Mouse (Mus musculus) cerebellum, adult 2 months (tissue): Measurements from ENCODE around the gene Dna2.

Source experiments
- CTCF ChIP-seq: fragments of 200-500 bp; IDR thresholded peaks from 2 replicates; pipeline ENCODE4 v1.5.1; 2011; ENCODE audit warnings: low read depth, mild to moderate bottlenecking, control low read depth, low read length, moderate library complexity, borderline replicate concordance; ENCODE audit not compliant: insufficient read depth
- POLR2A ChIP-seq: fragments of 200-500 bp; IDR thresholded peaks from 2 replicates; pipeline ENCODE4 v1.6.1; 2011; ENCODE audit warnings: low read length, control low read depth, borderline replicate concordance; ENCODE audit not compliant: insufficient read depth

DNA sequence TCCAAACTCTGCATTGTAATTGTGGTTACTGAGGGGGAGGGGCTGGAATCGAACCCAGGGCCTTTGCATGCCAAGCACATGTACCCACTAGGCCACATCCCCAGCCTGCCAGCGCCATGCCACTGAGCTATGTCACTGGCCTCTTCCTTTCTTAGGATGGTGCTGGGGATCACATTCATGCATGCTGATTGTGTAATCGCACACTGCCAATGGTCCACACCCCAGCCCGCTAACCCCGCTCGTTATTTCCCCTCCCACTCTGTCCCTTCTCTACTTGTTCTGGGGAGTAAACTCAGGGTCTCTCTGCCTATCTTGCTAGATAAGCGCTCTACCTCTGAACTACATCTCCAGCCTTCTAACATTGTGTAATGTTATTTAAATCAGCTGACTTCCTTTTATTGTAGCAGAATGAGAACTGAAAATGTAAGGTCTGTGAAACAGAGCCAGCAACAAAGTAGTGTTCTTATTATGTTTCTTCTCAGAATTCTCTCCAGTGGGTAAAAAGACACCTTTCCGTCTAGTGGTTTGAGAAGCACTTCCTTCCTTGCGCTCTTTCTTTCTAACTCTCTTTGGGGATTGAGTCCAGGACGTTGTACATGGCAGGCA lies 1.7 kb upstream of the Dna2 start:
- no peak for TF ChIP-seq CTCF
- TF ChIP-seq POLR2A: no peak
